Comparison of ENCODE assay signal across 17 mouse cellular contexts in genomic region chr1:150513041-150513440, GRCm38 (mm10). TPM values are rescaled to one million over a fixed set of nuclear protein-coding genes. Genes with fewer than 3 reads are reported as not detected.
"Had no signal": no experiment of that assay in that cellular context is flagged by ENCODE, and none has a peak within 500 bp of the region (broad histone marks: within the 10 kb centered on the region; RNA-seq: fewer than 3 reads in every experiment).

No protein-coding gene starts in this region.

- H3K4me1 ChIP-seq: neural tube, embryonic 13.5 days; neural tube, embryonic 15.5 days; stomach, embryonic 15.5 days had no signal

- H3K27ac ChIP-seq: neural tube, embryonic 13.5 days; neural tube, embryonic 15.5 days; stomach, embryonic 15.5 days; stomach, postnatal 0 days had no signal

- H3K27me3 ChIP-seq: neural tube, embryonic 13.5 days; neural tube, embryonic 15.5 days; stomach, embryonic 15.5 days had no signal

- H3K36me3 ChIP-seq: neural tube, embryonic 13.5 days; neural tube, embryonic 15.5 days; stomach, embryonic 15.5 days had no signal

- H3K9me3 ChIP-seq: neural tube, embryonic 13.5 days; neural tube, embryonic 15.5 days; stomach, embryonic 15.5 days had no signal

- H3K9ac ChIP-seq: neural tube, embryonic 13.5 days; neural tube, embryonic 15.5 days; stomach, embryonic 15.5 days had no signal

- H3K4me2 ChIP-seq: neural tube, embryonic 13.5 days; neural tube, embryonic 15.5 days; stomach, embryonic 15.5 days had no signal

- DNase-seq: retina, postnatal 1 day; right cerebral cortex, adult 18-20 months; right cerebral cortex, postnatal 14 days; right cerebral cortex, postnatal 25 days; right cerebral cortex, postnatal 4 days; spleen, adult 18-20 months; thymus, adult 18-20 months; thymus, adult 2 months; thymus, postnatal 14 days; thymus, postnatal 25 days; thymus, postnatal 36 days; thymus, postnatal 4 days had no signal

- H3K4me3 ChIP-seq: neural tube, embryonic 13.5 days; neural tube, embryonic 15.5 days; stomach, embryonic 15.5 days had no signal

RNA-seq across cellular contexts. Expression of gene Prg4, which starts 47.1 kb away (rescaled TPM):
- polyA plus RNA-seq: small intestine, adult 2 months had no signal
